Mouse (Mus musculus): ENCODE results near the gene Rabl3. TPM values are rescaled to one million over a fixed set of nuclear protein-coding genes. Genes with fewer than 3 reads are reported as not detected.

The Rabl3 gene
- polyA plus RNA-seq, 1 experiment from 2014 or later, result 18.5 TPM

- ATAC-seq (ENCODE audit: low FRiP score) (no peak), DNase-seq (ENCODE audit: low spot score) (no peak)
- Histone ChIP-seq H3K27me3 (ENCODE audit: control insufficient read depth, insufficient read depth, low read length) (no peaks in the 10 kb centered on the region), H3K4me3 (replicated peaks; ENCODE audit: low read length) (no peak overlapping the region), H3K27ac (no peak overlapping the region), H3K9me3 (ENCODE audit: control insufficient read depth, low read length) (no peaks in the 10 kb centered on the region), H3K4me2 (replicated peaks) (no peak overlapping the region), H3K36me3 (replicated peaks; ENCODE audit: control insufficient read depth, insufficient read depth) (no peaks in the 10 kb centered on the region), H3K9ac (no peak overlapping the region), H3K4me1 (replicated peaks; ENCODE audit: control insufficient read depth, insufficient read depth, low read length) (no peaks in the 10 kb centered on the region)
- WGBS, result 100% methylated on average over 1 of the region's 1 CpGs
Observed at GRCm38 (mm10) chr16:37603431-37603830, 63.7 kb downstream of the Rabl3 start.

- 81% methylated on average over 6 of the region's 6 CpGs for WGBS
- no peak overlapping the region for H3K4me3 ChIP-seq (replicated peaks; ENCODE audit: low read length)
- no peak overlapping the region for H3K9ac ChIP-seq
- no peak for DNase-seq (ENCODE audit: low spot score)
- no peaks in the 10 kb centered on the region for H3K27me3 ChIP-seq (ENCODE audit: control insufficient read depth, insufficient read depth, low read length)
- no peaks in the 10 kb centered on the region for H3K36me3 ChIP-seq (replicated peaks; ENCODE audit: control insufficient read depth, insufficient read depth)
- ATAC-seq (ENCODE audit: low FRiP score), result no peak
- no peak overlapping the region for H3K27ac ChIP-seq
- H3K4me2 ChIP-seq (replicated peaks), result no peak overlapping the region
- H3K9me3 ChIP-seq (ENCODE audit: control insufficient read depth, low read length), result no peaks in the 10 kb centered on the region
- H3K4me1 ChIP-seq (replicated peaks; ENCODE audit: control insufficient read depth, insufficient read depth, low read length), result no peaks in the 10 kb centered on the region
Observed at GRCm38 (mm10) chr16:37604243-37604642, 64.6 kb downstream of the Rabl3 start.

GRCm38 (mm10) chr16:37610333-37610732 is 70.6 kb downstream of the Rabl3 start:
- Histone ChIP-seq H3K9me3 (ENCODE audit: control insufficient read depth, low read length) (no peaks in the 10 kb centered on the region), H3K9ac (no peak overlapping the region), H3K27ac (peak overlapping the region; percentile 7; the same call in 1 of the 2 replicates), H3K4me3 (replicated peaks; ENCODE audit: low read length) (no peak overlapping the region), H3K4me1 (replicated peaks; ENCODE audit: control insufficient read depth, insufficient read depth, low read length) (peaks cover 4% of the 10 kb centered on the region; the same call in 1 of the 2 replicates), H3K4me2 (replicated peaks) (no peak overlapping the region), H3K36me3 (replicated peaks; ENCODE audit: control insufficient read depth, insufficient read depth) (no peaks in the 10 kb centered on the region), H3K27me3 (ENCODE audit: control insufficient read depth, insufficient read depth, low read length) (no peaks in the 10 kb centered on the region)
- 78% methylated on average over 8 of the region's 8 CpGs for WGBS
- ATAC-seq (ENCODE audit: low FRiP score) (no peak), DNase-seq (ENCODE audit: low spot score) (no peak)

GRCm38 (mm10) chr16:37611072-37611471 is 71.4 kb downstream of the Rabl3 start:
- ATAC-seq (ENCODE audit: low FRiP score), result no peak
- DNase-seq (ENCODE audit: low spot score), result no peak
- Histone ChIP-seq H3K36me3 (replicated peaks; ENCODE audit: control insufficient read depth, insufficient read depth) (no peaks in the 10 kb centered on the region), H3K27me3 (ENCODE audit: control insufficient read depth, insufficient read depth, low read length) (no peaks in the 10 kb centered on the region), H3K4me3 (replicated peaks; ENCODE audit: low read length) (no peak overlapping the region), H3K9ac (no peak overlapping the region), H3K4me1 (replicated peaks; ENCODE audit: control insufficient read depth, insufficient read depth, low read length) (peaks cover 4% of the 10 kb centered on the region; the same call in 1 of the 2 replicates), H3K9me3 (ENCODE audit: control insufficient read depth, low read length) (no peaks in the 10 kb centered on the region), H3K27ac (no peak overlapping the region), H3K4me2 (replicated peaks) (no peak overlapping the region)
- 80% methylated on average over 7 of the region's 7 CpGs for WGBS

GRCm38 (mm10) chr16:37612013-37612412 is 72.3 kb downstream of the Rabl3 start:
- Histone ChIP-seq H3K36me3 (replicated peaks; ENCODE audit: control insufficient read depth, insufficient read depth) (no peaks in the 10 kb centered on the region), H3K4me1 (replicated peaks; ENCODE audit: control insufficient read depth, insufficient read depth, low read length) (peaks cover 4% of the 10 kb centered on the region; the same call in 1 of the 2 replicates), H3K9ac (no peak overlapping the region), H3K4me2 (replicated peaks) (no peak overlapping the region), H3K27me3 (ENCODE audit: control insufficient read depth, insufficient read depth, low read length) (no peaks in the 10 kb centered on the region), H3K4me3 (replicated peaks; ENCODE audit: low read length) (no peak overlapping the region), H3K27ac (no peak overlapping the region), H3K9me3 (ENCODE audit: control insufficient read depth, low read length) (no peaks in the 10 kb centered on the region)
- WGBS, result 91% methylated on average over 5 of the region's 5 CpGs
- no peak for DNase-seq (ENCODE audit: low spot score)
- ATAC-seq (ENCODE audit: low FRiP score), result no peak

- Histone ChIP-seq H3K4me3 (replicated peaks; ENCODE audit: low read length) (no peak overlapping the region), H3K27ac (no peak overlapping the region), H3K9me3 (ENCODE audit: control insufficient read depth, low read length) (no peaks in the 10 kb centered on the region), H3K4me2 (replicated peaks) (no peak overlapping the region), H3K36me3 (replicated peaks; ENCODE audit: control insufficient read depth, insufficient read depth) (no peaks in the 10 kb centered on the region), H3K4me1 (replicated peaks; ENCODE audit: control insufficient read depth, insufficient read depth, low read length) (peaks cover 13% of the 10 kb centered on the region; the same call in 1 of the 2 replicates), H3K27me3 (ENCODE audit: control insufficient read depth, insufficient read depth, low read length) (no peaks in the 10 kb centered on the region), H3K9ac (no peak overlapping the region)
- WGBS, result 92% methylated on average over 9 of the region's 9 CpGs
- DNase-seq (ENCODE audit: low spot score) (no peak), ATAC-seq (ENCODE audit: low FRiP score) (no peak)
Observed at GRCm38 (mm10) chr16:37614540-37614939, 74.9 kb downstream of the Rabl3 start.

- H3K27me3 ChIP-seq (ENCODE audit: control insufficient read depth, insufficient read depth, low read length), result no peaks in the 10 kb centered on the region
- no peak overlapping the region for H3K4me3 ChIP-seq (replicated peaks; ENCODE audit: low read length)
- WGBS, result 74% methylated on average over 8 of the region's 8 CpGs
- H3K9ac ChIP-seq, result no peak overlapping the region
- ATAC-seq (ENCODE audit: low FRiP score) (no peak), DNase-seq (ENCODE audit: low spot score) (no peak)
- H3K27ac ChIP-seq, result no peak overlapping the region
- H3K4me2 ChIP-seq (replicated peaks), result no peak overlapping the region
- H3K9me3 ChIP-seq (ENCODE audit: control insufficient read depth, low read length), result no peaks in the 10 kb centered on the region
- H3K36me3 ChIP-seq (replicated peaks; ENCODE audit: control insufficient read depth, insufficient read depth), result no peaks in the 10 kb centered on the region
- peaks cover 9% of the 10 kb centered on the region; the same call in 1 of the 2 replicates for H3K4me1 ChIP-seq (replicated peaks; ENCODE audit: control insufficient read depth, insufficient read depth, low read length)
Observed at GRCm38 (mm10) chr16:37615429-37615828, 75.7 kb downstream of the Rabl3 start.

- Histone ChIP-seq H3K9ac (no peak overlapping the region), H3K36me3 (replicated peaks; ENCODE audit: control insufficient read depth, insufficient read depth) (no peaks in the 10 kb centered on the region), H3K27ac (no peak overlapping the region), H3K4me3 (replicated peaks; ENCODE audit: low read length) (no peak overlapping the region), H3K27me3 (ENCODE audit: control insufficient read depth, insufficient read depth, low read length) (no peaks in the 10 kb centered on the region), H3K4me1 (replicated peaks; ENCODE audit: control insufficient read depth, insufficient read depth, low read length) (peaks cover 9% of the 10 kb centered on the region; the same call in 1 of the 2 replicates), H3K9me3 (ENCODE audit: control insufficient read depth, low read length) (no peaks in the 10 kb centered on the region), H3K4me2 (replicated peaks) (no peak overlapping the region)
- WGBS, result 75% methylated on average over 8 of the region's 8 CpGs
- ATAC-seq (ENCODE audit: low FRiP score) (no peak), DNase-seq (ENCODE audit: low spot score) (no peak)
Observed at GRCm38 (mm10) chr16:37616104-37616503, 76.4 kb downstream of the Rabl3 start.

GRCm38 (mm10) chr16:37617695-37618094 is 78.0 kb downstream of the Rabl3 start:
- no peak overlapping the region for H3K4me2 ChIP-seq (replicated peaks)
- no peaks in the 10 kb centered on the region for H3K36me3 ChIP-seq (replicated peaks; ENCODE audit: control insufficient read depth, insufficient read depth)
- H3K27ac ChIP-seq, result peak overlapping the region; percentile 58; the same call in 1 of the 2 replicates
- H3K27me3 ChIP-seq (ENCODE audit: control insufficient read depth, insufficient read depth, low read length), result no peaks in the 10 kb centered on the region
- peaks cover 9% of the 10 kb centered on the region; the same call in 1 of the 2 replicates for H3K4me1 ChIP-seq (replicated peaks; ENCODE audit: control insufficient read depth, insufficient read depth, low read length)
- ATAC-seq (ENCODE audit: low FRiP score) (no peak), DNase-seq (ENCODE audit: low spot score) (no peak)
- H3K4me3 ChIP-seq (replicated peaks; ENCODE audit: low read length), result no peak overlapping the region
- H3K9ac ChIP-seq, result no peak overlapping the region
- H3K9me3 ChIP-seq (ENCODE audit: control insufficient read depth, low read length), result no peaks in the 10 kb centered on the region
- 17% methylated on average over 3 of the region's 3 CpGs for WGBS

Data from hindbrain, embryonic 14.5 days (tissue).